Comparison of ENCODE assay signal across 23 mouse cellular contexts in the genomic region with DNA sequence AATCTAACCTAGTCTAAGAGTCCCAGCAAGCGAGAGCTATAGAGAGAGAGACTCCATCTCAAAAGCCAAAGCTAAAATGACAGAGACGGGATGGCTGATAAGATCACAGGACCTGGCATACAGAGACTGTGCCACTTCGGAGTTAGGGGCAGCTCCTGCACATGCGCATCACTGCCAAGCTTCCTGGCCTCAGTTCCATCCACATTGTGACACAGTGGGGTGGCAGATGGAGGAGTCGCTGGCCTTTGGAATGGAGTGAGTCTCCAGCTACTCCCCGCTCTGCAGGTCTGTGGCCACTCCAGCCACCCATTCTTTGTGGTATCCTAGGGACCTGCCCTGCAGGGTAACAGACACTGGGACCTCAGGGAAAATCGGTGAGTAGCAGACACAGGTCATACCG. TPM values are rescaled to one million over a fixed set of nuclear protein-coding genes. Genes with fewer than 3 reads are reported as not detected.
A peak's percentile ranks its signal among the peaks of the same experiment; 100 is the strongest.
DNase-seq lines count a peak whose midpoint lies in the region; ATAC-seq and TF ChIP-seq lines count a peak whose summit lies in the region.
"Had no signal": no experiment of that assay in that cellular context is flagged by ENCODE, and none has a peak within 500 bp of the region (broad histone marks: within the 10 kb centered on the region; RNA-seq: fewer than 3 reads in every experiment).

TSS of gene Igfals (plus strand) at position 222 of the 400 bp plus-strand sequence.

- no peak for TF ChIP-seq POLR2A in kidney, adult 2 months (IDR thresholded peaks at IDR 0.05; ENCODE audit: low read depth, low read length)

- H3K9ac ChIP-seq in forebrain, embryonic 11.5 days (ENCODE audit: low read length) = no peak within 1 kb of the TSS
- H3K9ac ChIP-seq in forebrain, embryonic 14.5 days (ENCODE audit: low read length) = no peak within 1 kb of the TSS
- H3K9ac ChIP-seq: embryonic facial prominence, embryonic 15.5 days; forebrain, embryonic 15.5 days; hindbrain, embryonic 15.5 days; liver, embryonic 13.5 days had no signal

- 92% methylated on average over 8 of the region's 8 CpGs for WGBS in forebrain, embryonic 11.5 days
- 90% methylated on average over 8 of the region's 8 CpGs for WGBS in forebrain, embryonic 14.5 days
- 92% methylated on average over 8 of the region's 8 CpGs for WGBS in kidney, adult 2 months

- no peaks in the 10 kb centered on the region for H3K4me1 ChIP-seq in forebrain, embryonic 11.5 days (replicated peaks; ENCODE audit: control insufficient read depth, insufficient read depth, low read length)
- no peaks in the 10 kb centered on the region for H3K4me1 ChIP-seq in forebrain, embryonic 14.5 days (ENCODE audit: control insufficient read depth, insufficient read depth, low read length)
- peaks cover 5% of the 10 kb centered on the region; the same call in 1 of the 2 replicates for H3K4me1 ChIP-seq in kidney, adult 2 months (ENCODE audit: control insufficient read depth, insufficient read depth, low read length)
- H3K4me1 ChIP-seq: embryonic facial prominence, embryonic 15.5 days; forebrain, embryonic 15.5 days; hindbrain, embryonic 15.5 days had no signal

- no peak within 1 kb of the TSS for H3K27ac ChIP-seq in forebrain, embryonic 11.5 days (ENCODE audit: low read depth, low read length)
- no peak within 1 kb of the TSS for H3K27ac ChIP-seq in forebrain, embryonic 14.5 days (ENCODE audit: low read depth, low read length)
- H3K27ac ChIP-seq in kidney, adult 2 months (ENCODE audit: insufficient read depth, low read depth, low read length) = no peak within 1 kb of the TSS
- H3K27ac ChIP-seq: embryonic facial prominence, embryonic 15.5 days; forebrain, embryonic 15.5 days; hindbrain, embryonic 15.5 days; liver, embryonic 13.5 days had no signal

- H3K27me3 ChIP-seq in forebrain, embryonic 11.5 days (ENCODE audit: control insufficient read depth, insufficient read depth, low read length) = no peaks in the 10 kb centered on the region
- H3K27me3 ChIP-seq in forebrain, embryonic 14.5 days (replicated peaks; ENCODE audit: control insufficient read depth, insufficient read depth, low read length) = no peaks in the 10 kb centered on the region
- H3K27me3 ChIP-seq in kidney, adult 2 months (replicated peaks; ENCODE audit: control insufficient read depth, insufficient read depth, low read length) = no peaks in the 10 kb centered on the region
- H3K27me3 ChIP-seq: embryonic facial prominence, embryonic 15.5 days; forebrain, embryonic 15.5 days; hindbrain, embryonic 15.5 days; liver, embryonic 13.5 days had no signal

- H3K9me3 ChIP-seq in forebrain, embryonic 11.5 days (ENCODE audit: control insufficient read depth, low read length) = no peaks in the 10 kb centered on the region
- H3K9me3 ChIP-seq in forebrain, embryonic 14.5 days (replicated peaks; ENCODE audit: control insufficient read depth, low read length) = no peaks in the 10 kb centered on the region
- H3K9me3 ChIP-seq: embryonic facial prominence, embryonic 15.5 days; forebrain, embryonic 15.5 days; hindbrain, embryonic 15.5 days; liver, embryonic 13.5 days had no signal

- ATAC-seq in forebrain, embryonic 11.5 days (replicated peaks; ENCODE audit: low FRiP score) = no peak
- no peak for ATAC-seq in forebrain, embryonic 14.5 days
- ATAC-seq: forebrain, embryonic 15.5 days had no signal

- DNase-seq in forebrain, embryonic 11.5 days (ENCODE audit: low spot score) = peak; percentile 40
- no peak for DNase-seq in forebrain, embryonic 14.5 days (ENCODE audit: low spot score)
- no peak for DNase-seq in kidney, adult 2 months
- DNase-seq in kidney, postnatal 4 days = no peak
- peak; percentile 85 to 90 for DNase-seq in cerebellum, adult 18-20 months
- DNase-seq in cerebellum, postnatal 36 days = peak; percentile 88 to 89
- DNase-seq in layer of hippocampus, adult 8-10 months (ENCODE audit: low spot score in 2 of 2) = no peak
- DNase-seq: adrenal gland, adult 2 months; heart, postnatal 10 days; kidney, adult 11 months; kidney, postnatal 14 days; layer of hippocampus, postnatal 36 days; liver, embryonic 13.5 days; lung, postnatal 10 days; midbrain, embryonic 14.5 days; thymus, postnatal 36 days had no signal

- no peak for TF ChIP-seq CTCF in kidney, adult 2 months (conservative IDR thresholded peaks at IDR 0.05; ENCODE audit: insufficient read depth, insufficient read length, low read depth, low read length)

- H3K4me2 ChIP-seq in forebrain, embryonic 11.5 days (ENCODE audit: low read depth, low read length, severe bottlenecking) = no peak within 1 kb of the TSS
- H3K4me2 ChIP-seq in forebrain, embryonic 14.5 days (ENCODE audit: low read length) = no peak within 1 kb of the TSS
- H3K4me2 ChIP-seq: embryonic facial prominence, embryonic 15.5 days; forebrain, embryonic 15.5 days; hindbrain, embryonic 15.5 days; liver, embryonic 13.5 days had no signal

- H3K36me3 ChIP-seq in forebrain, embryonic 11.5 days (ENCODE audit: control insufficient read depth, insufficient read depth, low read length) = no peaks in the 10 kb centered on the region
- peaks cover 19% of the 10 kb centered on the region for H3K36me3 ChIP-seq in forebrain, embryonic 14.5 days (ENCODE audit: control insufficient read depth, insufficient read depth, low read length)
- peaks cover 5% of the 10 kb centered on the region for H3K36me3 ChIP-seq in kidney, adult 2 months (ENCODE audit: control insufficient read depth, insufficient read depth, low read length)

- H3K4me3 ChIP-seq in forebrain, embryonic 11.5 days (ENCODE audit: low read depth, low read length) = no peak within 1 kb of the TSS
- no peak within 1 kb of the TSS for H3K4me3 ChIP-seq in forebrain, embryonic 14.5 days (ENCODE audit: low read depth, low read length)
- H3K4me3 ChIP-seq in kidney, adult 2 months (ENCODE audit: insufficient read depth, low read depth, low read length) = no peak within 1 kb of the TSS
- H3K4me3 ChIP-seq: embryonic facial prominence, embryonic 15.5 days; forebrain, embryonic 15.5 days; hindbrain, embryonic 15.5 days; liver, embryonic 13.5 days; myocyte had no signal

RNA-seq across cellular contexts. Expression of gene Igfals, which starts in this region (rescaled TPM):
- polyA plus RNA-seq in forebrain, embryonic 11.5 days (2014; fragmentation: Nextera tagmentation; extraction: Ambion mirVana) = not detected in 2 replicates
- 0.17 and 0.25 TPM in 2 replicates for polyA plus RNA-seq in forebrain, embryonic 14.5 days (2014; fragmentation: Nextera tagmentation; extraction: Ambion mirVana)
- 50.6 and 77.3 TPM in 2 replicates for polyA plus RNA-seq in kidney, adult 2 months (2012; rRNA removed)
- not detected for total RNA-seq in layer of hippocampus, adult 8-10 months (2022)
- total RNA-seq: left cerebral cortex, postnatal 36 days; megakaryocyte, adult 5-6 weeks; neutrophil, adult 5-6 weeks had no signal
- polyA plus RNA-seq: midbrain, embryonic 14.5 days; myocyte had no signal

Comparison
In these comparisons a context has a peak if more than half of its experiments do, and no peak if none do; other contexts are left out.
1. RNA of gene Igfals (polyA plus RNA-seq): 50.6 to 77.3 TPM in kidney, adult 2 months; 0.17 to 0.25 TPM in forebrain, embryonic 14.5 days and not detected in forebrain, embryonic 11.5 days; every median in the first group is over 10 times any median in the second.
2. Peak in DNase-seq in forebrain, embryonic 11.5 days; RNA of the gene not detected or under 1 TPM.
3. DNase-seq: peak in cerebellum, adult 18-20 months (2 of 2) and cerebellum, postnatal 36 days (2 of 2); none in forebrain, embryonic 14.5 days (single experiment), kidney, adult 2 months (single experiment), kidney, postnatal 4 days (0 of 2) and layer of hippocampus, adult 8-10 months (0 of 2).